Mouse (Mus musculus) hindlimb bud, embryonic 11.5 days (tissue): ENCODE measurements at regions not wholly inside any gene's neighbourhood (a gene's known extent, or its start where the extent isn't known, plus 50 kb on each side); places are given as distances from the start of the nearest gene placed in this dataset.

Source experiments
- DNase-seq: peaks from one replicate; pipeline ENCODE4 v3.0.0-alpha.2; 2012; ENCODE audit warnings: low read depth, low spot score; ENCODE audit errors: extremely low spot score

- no peak for DNase-seq
Observed at GRCm38 (mm10) chr8:126721621-126722020, 127.8 kb upstream of the Irf2bp2 start.

GRCm38 (mm10) chr8:126720473-126721145, 126.8 kb upstream of the Irf2bp2 start:
- no peak for DNase-seq

GRCm38 (mm10) chr8:126719748-126720147, 126.0 kb upstream of the Irf2bp2 start:
- DNase-seq: no peak

- no peak for DNase-seq
Observed at GRCm38 (mm10) chr8:126717652-126718155, 123.9 kb upstream of the Irf2bp2 start.

GRCm38 (mm10) chr8:126715666-126716065, 121.9 kb upstream of the Irf2bp2 start:
- DNase-seq: no peak

- DNase-seq: no peak
Observed at GRCm38 (mm10) chr8:126713602-126714145, 119.9 kb upstream of the Irf2bp2 start.

- peak; percentile 33 for DNase-seq
Observed at GRCm38 (mm10) chr8:126713181-126713580, 119.4 kb upstream of the Irf2bp2 start.

- no peak for DNase-seq
Observed at GRCm38 (mm10) chr8:126712749-126713148, 119.0 kb upstream of the Irf2bp2 start.

- DNase-seq: no peak
Observed at GRCm38 (mm10) chr8:126708956-126709355, 115.2 kb upstream of the Irf2bp2 start.

GRCm38 (mm10) chr8:126707300-126707902, 113.6 kb upstream of the Irf2bp2 start:
- DNase-seq: no peak

- no peak for DNase-seq
Observed at GRCm38 (mm10) chr8:126706247-126706646, 112.5 kb upstream of the Irf2bp2 start.

GRCm38 (mm10) chr8:126705391-126705790, 111.6 kb upstream of the Irf2bp2 start:
- no peak for DNase-seq

- DNase-seq: no peak
Observed at GRCm38 (mm10) chr8:126704706-126705105, 110.9 kb upstream of the Irf2bp2 start.

- DNase-seq: no peak
Observed at GRCm38 (mm10) chr8:126703546-126703945, 109.8 kb upstream of the Irf2bp2 start.

- DNase-seq: no peak
Observed at GRCm38 (mm10) chr8:126702294-126702693, 108.5 kb upstream of the Irf2bp2 start.

- no peak for DNase-seq
Observed at GRCm38 (mm10) chr8:126699389-126699775, 105.6 kb upstream of the Irf2bp2 start.

GRCm38 (mm10) chr8:126698601-126699388, 105.0 kb upstream of the Irf2bp2 start:
- DNase-seq: no peak

GRCm38 (mm10) chr8:126696346-126697010, 102.7 kb upstream of the Irf2bp2 start:
- no peak for DNase-seq

- DNase-seq: no peak
Observed at GRCm38 (mm10) chr8:126694370-126694769, 100.6 kb upstream of the Irf2bp2 start.

GRCm38 (mm10) chr8:126693642-126694041, 99.9 kb upstream of the Irf2bp2 start:
- DNase-seq: no peak

GRCm38 (mm10) chr8:126692711-126693110, 98.9 kb upstream of the Irf2bp2 start:
- DNase-seq: no peak
